Mouse (Mus musculus): ENCODE measurements at regions not wholly inside any gene's neighbourhood (a gene's known extent, or its start where the extent isn't known, plus 50 kb on each side); places are given as distances from the start of the nearest gene placed in this dataset.

DNA sequence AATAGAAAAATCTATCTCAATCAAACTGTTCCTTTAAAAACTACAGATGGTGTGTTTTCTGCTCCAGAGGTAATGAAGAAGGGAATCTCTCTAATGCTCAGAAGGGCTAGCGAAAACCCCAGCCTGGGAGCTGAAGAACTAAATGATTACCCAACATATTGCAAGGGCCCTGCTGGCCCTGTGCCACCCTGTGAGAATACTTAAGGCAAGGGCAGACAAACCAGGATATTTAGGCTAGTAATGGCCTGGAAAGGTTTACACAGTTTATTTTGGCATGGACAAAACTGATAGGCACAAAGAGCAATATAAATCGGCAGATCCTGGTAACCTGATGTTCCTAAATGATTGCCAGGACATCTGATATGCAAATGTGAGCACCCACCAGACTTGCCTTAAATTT, 428.3 kb downstream of the Tns3 start:
- TF ChIP-seq CTCF (IDR thresholded peaks at IDR 0.05): no peak
- ATAC-seq (ENCODE audit: low FRiP score) (no peak), DNase-seq (ENCODE audit: low spot score) (no peak)
- H3K4me3 ChIP-seq (ENCODE audit: low read depth, low read length): no peak overlapping the region
- no peaks in the 10 kb centered on the region for H3K9me3 ChIP-seq (ENCODE audit: low read length)
- H3K27ac ChIP-seq (ENCODE audit: low read depth, low read length): no peak overlapping the region
- H3K9ac ChIP-seq (replicated peaks; ENCODE audit: low read length, poor library complexity, severe bottlenecking): no peak overlapping the region
- no peaks in the 10 kb centered on the region for H3K36me3 ChIP-seq (ENCODE audit: insufficient read depth, low read length)
- H3K27me3 ChIP-seq (ENCODE audit: insufficient read depth, low read length): no peaks in the 10 kb centered on the region
- H3K4me1 ChIP-seq (ENCODE audit: insufficient read depth, low read length): no peaks in the 10 kb centered on the region
- 95% methylated on average over 2 of the region's 2 CpGs for WGBS
- H3K4me2 ChIP-seq (ENCODE audit: low read depth, low read length, poor library complexity, severe bottlenecking): no peak overlapping the region

DNA sequence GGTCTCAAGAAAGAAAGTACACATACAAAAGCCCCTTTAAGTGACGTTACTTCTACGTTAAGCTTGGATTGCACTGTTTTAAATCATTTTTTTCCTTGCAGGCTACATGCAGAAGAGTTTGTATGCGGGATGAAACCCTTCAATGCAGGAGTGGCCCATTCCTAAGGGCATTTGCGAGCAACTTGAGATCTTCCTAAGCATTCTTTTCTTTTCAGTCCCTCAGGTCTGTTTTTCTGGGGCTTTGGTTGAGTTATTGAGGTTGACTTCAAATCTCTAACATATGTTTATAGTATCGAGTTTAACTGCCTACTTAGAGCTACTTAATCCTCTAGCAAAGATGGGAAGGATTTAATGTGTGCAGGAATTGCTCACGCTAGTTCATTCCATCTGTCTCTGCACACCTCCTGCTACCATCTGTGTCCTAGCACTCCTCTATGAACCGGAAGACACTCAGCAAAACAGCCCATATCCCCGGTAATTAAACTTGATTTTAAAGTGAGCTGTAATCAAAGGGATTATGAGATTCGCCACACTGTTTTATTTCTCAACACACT, 431.6 kb downstream of the Tns3 start:
- H3K27me3 ChIP-seq (ENCODE audit: insufficient read depth, low read length): no peaks in the 10 kb centered on the region
- no peak overlapping the region for H3K27ac ChIP-seq (ENCODE audit: low read depth, low read length)
- H3K36me3 ChIP-seq (ENCODE audit: insufficient read depth, low read length): no peaks in the 10 kb centered on the region
- DNase-seq (ENCODE audit: low spot score) (peak; percentile 17), ATAC-seq (ENCODE audit: low FRiP score) (no peak)
- H3K4me1 ChIP-seq (ENCODE audit: insufficient read depth, low read length): no peaks in the 10 kb centered on the region
- H3K9ac ChIP-seq (replicated peaks; ENCODE audit: low read length, poor library complexity, severe bottlenecking): no peak overlapping the region
- H3K4me3 ChIP-seq (ENCODE audit: low read depth, low read length): no peak overlapping the region
- no peaks in the 10 kb centered on the region for H3K9me3 ChIP-seq (ENCODE audit: low read length)
- no peak overlapping the region for H3K4me2 ChIP-seq (ENCODE audit: low read depth, low read length, poor library complexity, severe bottlenecking)
- 72% methylated on average over 9 of the region's 9 CpGs for WGBS
- TF ChIP-seq CTCF (IDR thresholded peaks at IDR 0.05): no peak

DNA sequence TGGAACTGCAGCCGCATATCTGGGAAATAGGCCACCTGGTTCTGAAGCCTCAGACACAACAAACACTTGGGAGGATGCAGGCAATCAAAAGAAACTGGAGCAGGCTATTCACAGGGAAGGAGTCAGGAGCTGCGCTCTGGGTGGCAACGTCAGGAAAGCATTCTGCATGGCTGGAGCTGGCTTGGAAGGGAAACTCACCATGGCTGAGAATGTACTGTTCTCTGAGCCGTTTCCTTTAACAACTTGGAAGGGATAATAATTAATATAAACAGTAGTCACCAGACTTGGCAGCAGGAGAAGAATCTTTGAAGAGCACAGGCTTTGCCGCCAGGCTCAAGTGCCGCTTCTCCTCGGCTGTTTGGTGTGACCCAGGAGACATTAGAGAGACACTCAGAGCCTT, 434.5 kb downstream of the Tns3 start:
- 63% methylated on average over 7 of the region's 7 CpGs for WGBS
- no peaks in the 10 kb centered on the region for H3K36me3 ChIP-seq (ENCODE audit: insufficient read depth, low read length)
- no peaks in the 10 kb centered on the region for H3K4me1 ChIP-seq (ENCODE audit: insufficient read depth, low read length)
- TF ChIP-seq CTCF (IDR thresholded peaks at IDR 0.05): no peak
- H3K4me2 ChIP-seq (ENCODE audit: low read depth, low read length, poor library complexity, severe bottlenecking): no peak overlapping the region
- H3K9me3 ChIP-seq (ENCODE audit: low read length): no peaks in the 10 kb centered on the region
- no peak overlapping the region for H3K4me3 ChIP-seq (ENCODE audit: low read depth, low read length)
- peak; percentile 68 for DNase-seq (ENCODE audit: low spot score)
- no peak overlapping the region for H3K27ac ChIP-seq (ENCODE audit: low read depth, low read length)
- ATAC-seq (ENCODE audit: low FRiP score): no peak
- H3K27me3 ChIP-seq (ENCODE audit: insufficient read depth, low read length): no peaks in the 10 kb centered on the region
- no peak overlapping the region for H3K9ac ChIP-seq (replicated peaks; ENCODE audit: low read length, poor library complexity, severe bottlenecking)

DNA sequence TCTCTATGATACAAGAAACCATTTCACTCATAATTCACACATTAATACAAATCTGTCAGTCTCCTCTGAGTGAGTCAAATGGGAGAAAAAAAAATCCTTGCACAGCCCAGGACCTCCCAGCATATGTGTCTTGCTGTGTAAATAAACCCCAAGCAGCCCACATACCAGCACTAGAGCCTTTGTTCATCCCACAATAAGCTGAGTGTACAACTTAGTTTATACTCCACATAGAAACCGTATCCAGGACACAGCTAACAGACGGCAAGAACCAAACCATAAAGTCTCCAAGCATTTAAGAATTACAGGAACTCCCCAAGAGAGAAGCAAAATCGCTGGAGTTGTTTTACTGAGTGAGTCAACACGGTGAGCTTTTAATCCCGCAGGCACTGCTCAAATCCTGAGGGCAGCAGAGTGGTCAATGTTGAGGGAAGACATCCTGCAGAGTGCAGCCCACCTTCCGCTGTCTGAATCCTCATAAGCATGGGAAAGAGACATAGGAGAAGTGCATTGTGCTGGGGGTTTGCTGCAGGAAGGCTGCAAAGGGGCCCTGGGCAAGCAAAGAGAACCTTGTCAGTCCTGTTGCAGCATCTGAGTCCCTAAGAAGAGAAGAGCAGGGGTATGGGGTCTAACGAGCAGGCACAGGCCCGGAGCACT, 436.4 kb downstream of the Tns3 start:
- TF ChIP-seq CTCF (IDR thresholded peaks at IDR 0.05): no peak
- no peaks in the 10 kb centered on the region for H3K4me1 ChIP-seq (ENCODE audit: insufficient read depth, low read length)
- 38% methylated on average over 8 of the region's 8 CpGs for WGBS
- H3K4me3 ChIP-seq (ENCODE audit: low read depth, low read length): no peak overlapping the region
- no peaks in the 10 kb centered on the region for H3K9me3 ChIP-seq (ENCODE audit: low read length)
- H3K27me3 ChIP-seq (ENCODE audit: insufficient read depth, low read length): no peaks in the 10 kb centered on the region
- ATAC-seq (ENCODE audit: low FRiP score) (0 out of 2 replicates have a peak, but pooled peaks have one; percentile 31), DNase-seq (ENCODE audit: low spot score) (peak; percentile 6)
- no peak overlapping the region for H3K4me2 ChIP-seq (ENCODE audit: low read depth, low read length, poor library complexity, severe bottlenecking)
- no peaks in the 10 kb centered on the region for H3K36me3 ChIP-seq (ENCODE audit: insufficient read depth, low read length)
- H3K27ac ChIP-seq (ENCODE audit: low read depth, low read length): no peak overlapping the region
- no peak overlapping the region for H3K9ac ChIP-seq (replicated peaks; ENCODE audit: low read length, poor library complexity, severe bottlenecking)

DNA sequence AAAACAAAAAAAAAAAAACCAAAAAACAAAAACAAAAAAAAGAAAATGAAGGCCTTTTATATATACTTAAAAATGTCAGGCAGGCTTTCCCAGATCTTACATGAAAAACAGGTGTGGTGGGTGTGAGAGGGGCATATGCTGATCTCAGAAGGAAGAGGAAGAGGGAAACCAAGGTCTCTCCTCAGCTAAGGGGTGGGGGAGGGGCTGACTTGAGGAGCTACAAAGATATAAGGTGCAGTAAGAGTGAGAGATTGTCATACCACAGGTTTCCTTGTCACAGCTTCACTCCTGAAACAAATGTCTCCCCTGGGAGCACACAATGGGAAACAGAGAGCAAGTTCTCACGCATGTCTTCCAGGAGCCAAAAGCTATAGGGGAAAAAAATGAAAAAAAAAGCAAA, 440.0 kb downstream of the Tns3 start:
- no peak for TF ChIP-seq CTCF (IDR thresholded peaks at IDR 0.05)
- Histone ChIP-seq H3K9me3 (ENCODE audit: low read length) (no peaks in the 10 kb centered on the region), H3K4me1 (ENCODE audit: insufficient read depth, low read length) (no peaks in the 10 kb centered on the region), H3K4me3 (ENCODE audit: low read depth, low read length) (no peak overlapping the region), H3K27ac (ENCODE audit: low read depth, low read length) (no peak overlapping the region), H3K27me3 (ENCODE audit: insufficient read depth, low read length) (no peaks in the 10 kb centered on the region), H3K36me3 (ENCODE audit: insufficient read depth, low read length) (no peaks in the 10 kb centered on the region), H3K9ac (replicated peaks; ENCODE audit: low read length, poor library complexity, severe bottlenecking) (no peak overlapping the region), H3K4me2 (ENCODE audit: low read depth, low read length, poor library complexity, severe bottlenecking) (no peak overlapping the region)
- ATAC-seq (ENCODE audit: low FRiP score): no peak
- 87% methylated on average over 1 of the region's 1 CpGs for WGBS
- DNase-seq (ENCODE audit: low spot score): no peak

DNA sequence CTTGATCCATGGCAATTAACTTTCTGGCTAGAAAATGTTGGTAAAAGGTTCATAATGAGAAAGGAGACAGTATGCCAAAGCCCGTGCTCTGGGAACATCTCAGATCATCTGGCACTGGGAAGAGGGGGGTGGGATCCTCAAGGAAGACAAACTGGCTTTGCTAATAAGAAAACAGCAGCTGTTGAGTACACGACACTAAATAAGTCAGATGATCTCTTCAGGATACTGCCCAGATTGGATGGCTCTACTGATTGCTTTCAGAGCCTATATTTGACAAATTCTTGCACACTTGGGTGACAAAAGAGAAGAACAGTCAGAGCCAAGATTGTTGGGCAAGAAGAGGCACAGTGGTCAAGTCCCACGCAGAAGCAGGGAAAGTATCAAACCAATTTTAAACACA, 443.7 kb downstream of the Tns3 start:
- ATAC-seq (ENCODE audit: low FRiP score) (no peak), DNase-seq (ENCODE audit: low spot score) (no peak)
- H3K36me3 ChIP-seq (ENCODE audit: insufficient read depth, low read length): no peaks in the 10 kb centered on the region
- no peak overlapping the region for H3K4me3 ChIP-seq (ENCODE audit: low read depth, low read length)
- no peaks in the 10 kb centered on the region for H3K27me3 ChIP-seq (ENCODE audit: insufficient read depth, low read length)
- H3K9me3 ChIP-seq (ENCODE audit: low read length): no peaks in the 10 kb centered on the region
- TF ChIP-seq CTCF (IDR thresholded peaks at IDR 0.05): no peak
- H3K4me2 ChIP-seq (ENCODE audit: low read depth, low read length, poor library complexity, severe bottlenecking): no peak overlapping the region
- no peak overlapping the region for H3K27ac ChIP-seq (ENCODE audit: low read depth, low read length)
- H3K9ac ChIP-seq (replicated peaks; ENCODE audit: low read length, poor library complexity, severe bottlenecking): no peak overlapping the region
- WGBS: 86% methylated on average over 3 of the region's 3 CpGs
- H3K4me1 ChIP-seq (ENCODE audit: insufficient read depth, low read length): no peaks in the 10 kb centered on the region
